Mouse (Mus musculus) inflammation-experienced regulatory T-cells, adult 6 months (primary cell): ENCODE results near the gene Dpy30. TPM values are rescaled to one million over a fixed set of nuclear protein-coding genes. Genes with fewer than 3 reads are reported as not detected.

Source experiments
- ATAC-seq: one replicate; pipeline ENCODE4 v1.8.0; 2017
- polyA plus RNA-seq, 3 experiments: library from polyadenylated mRNA; unstranded; fragments of 100-300 nt; shearing (Covaris generic); gene quantifications; one replicate each; pipeline ENCODE4 v1.2.1; 2017

Gene Dpy30
- polyA plus RNA-seq, 3 experiments from 2014 or later, result 141 to 185 (median 142) TPM

DNA sequence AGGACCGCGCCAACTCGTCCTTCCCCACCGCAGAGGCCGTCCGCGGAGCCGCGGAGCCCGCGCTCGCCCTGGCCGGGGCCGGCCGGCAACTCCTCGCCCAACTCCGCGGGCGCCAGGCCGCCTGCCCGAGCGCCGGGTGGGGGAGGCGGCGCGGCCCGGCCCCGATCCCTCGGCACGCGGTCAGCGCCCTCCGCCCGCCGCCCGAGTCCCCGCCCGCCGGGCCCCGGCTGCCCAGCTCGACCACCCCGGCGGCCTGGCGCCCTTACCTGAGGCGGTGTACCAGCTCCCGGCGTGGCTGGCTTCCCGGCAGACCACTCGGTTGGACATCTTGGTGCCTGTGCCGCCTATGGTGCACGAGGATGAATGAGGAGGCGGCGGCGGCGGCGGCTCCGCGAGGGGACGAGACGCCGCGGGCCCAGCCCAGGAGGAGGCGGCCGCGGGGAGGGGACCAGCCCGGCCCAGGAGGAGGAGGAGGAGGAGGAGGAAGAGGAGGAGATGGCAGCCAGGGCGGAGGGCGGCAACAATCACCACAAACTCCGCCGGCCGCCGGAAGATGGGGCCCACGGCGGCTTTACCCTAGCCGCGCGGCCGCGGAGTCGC is 29.2 kb downstream of the Dpy30 start:
- ATAC-seq, result peak; percentile 66

DNA sequence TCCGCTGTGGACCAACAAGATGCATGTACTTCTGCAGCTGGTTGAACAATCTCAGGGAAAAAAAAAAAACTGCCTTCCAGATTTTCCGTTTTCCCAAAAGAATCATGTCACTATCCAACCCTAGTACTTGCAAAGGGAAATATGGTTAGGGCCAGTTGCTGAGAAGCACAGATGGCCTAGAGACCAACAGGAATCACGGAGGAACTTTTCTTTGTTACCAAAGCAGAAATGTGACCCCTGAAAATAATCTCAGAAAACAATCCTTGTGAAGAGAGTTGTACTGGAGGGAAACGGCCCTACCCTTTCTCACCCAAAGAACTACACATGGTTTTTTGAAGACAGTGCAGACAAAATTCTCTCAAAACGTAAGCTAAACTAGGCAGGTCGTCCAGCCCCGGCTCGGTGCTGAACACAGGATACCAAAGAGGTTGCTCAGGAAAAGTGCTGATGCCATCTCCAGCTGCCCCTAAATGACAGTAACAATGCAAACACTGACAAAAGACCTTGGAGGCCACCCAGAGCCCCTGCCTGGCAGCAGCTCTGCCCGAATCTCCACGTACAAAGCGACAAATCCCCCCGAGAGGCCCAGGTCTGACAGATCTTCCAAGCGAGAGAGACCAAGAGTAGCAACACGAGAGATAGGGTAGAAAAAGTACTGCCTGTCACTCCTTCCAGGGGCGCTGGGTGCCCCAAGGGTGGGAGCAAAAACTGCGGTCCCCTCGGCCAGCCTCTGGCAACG is 29.9 kb downstream of the Dpy30 start:
- ATAC-seq, result peak; percentile 32

DNA sequence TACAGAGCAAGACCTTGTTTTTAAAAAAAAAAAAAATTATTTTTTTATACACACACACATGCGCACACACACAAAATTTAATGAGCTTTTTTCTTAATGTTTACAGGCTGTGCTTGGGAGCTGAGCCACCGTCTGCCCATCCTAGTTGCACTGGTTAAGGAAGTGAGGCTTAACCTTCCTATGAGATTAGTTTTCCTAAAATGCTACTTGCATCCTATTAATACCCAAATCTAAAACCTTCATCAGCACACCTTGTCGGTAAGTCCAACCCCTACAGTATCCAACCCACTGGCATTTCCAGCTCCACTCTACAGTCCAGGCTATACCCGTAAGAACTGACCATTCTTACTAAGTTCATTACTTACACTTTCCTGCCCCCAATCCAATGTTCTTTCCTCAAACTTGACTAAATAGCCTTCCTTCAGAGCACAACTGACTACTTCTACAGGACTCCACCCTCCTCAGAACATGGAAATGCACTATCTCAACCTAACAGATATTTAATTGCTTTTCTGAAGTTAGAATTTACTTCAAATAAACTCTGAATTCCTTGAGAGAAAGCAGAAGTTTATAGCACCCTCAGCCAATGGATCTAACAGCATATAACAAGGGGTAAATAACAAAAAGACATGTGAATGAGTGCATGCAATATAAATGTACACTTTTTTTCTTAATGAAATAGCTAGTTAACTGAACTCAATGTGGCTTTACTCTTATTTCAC is 31.9 kb downstream of the Dpy30 start:
- no peak for ATAC-seq

DNA sequence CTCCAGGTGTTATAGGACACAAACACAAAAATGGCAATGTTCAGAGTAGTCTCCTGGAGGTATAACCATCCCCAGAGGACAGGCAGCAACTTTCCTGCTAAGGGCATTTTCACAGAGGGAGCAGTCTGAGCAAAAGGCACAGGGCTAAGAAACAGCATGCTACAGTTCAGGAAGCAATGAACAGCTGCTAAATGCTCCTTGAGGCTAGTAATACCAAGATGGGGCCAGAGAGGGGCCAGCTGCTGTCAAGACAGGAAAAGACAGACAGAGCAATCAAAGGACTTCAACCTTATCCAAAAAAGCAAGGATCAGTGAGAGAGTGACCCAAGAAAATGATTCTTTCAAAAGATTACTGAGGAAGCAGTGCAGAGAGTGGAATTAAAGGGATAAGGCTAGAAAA is 32.9 kb downstream of the Dpy30 start:
- no peak for ATAC-seq

DNA sequence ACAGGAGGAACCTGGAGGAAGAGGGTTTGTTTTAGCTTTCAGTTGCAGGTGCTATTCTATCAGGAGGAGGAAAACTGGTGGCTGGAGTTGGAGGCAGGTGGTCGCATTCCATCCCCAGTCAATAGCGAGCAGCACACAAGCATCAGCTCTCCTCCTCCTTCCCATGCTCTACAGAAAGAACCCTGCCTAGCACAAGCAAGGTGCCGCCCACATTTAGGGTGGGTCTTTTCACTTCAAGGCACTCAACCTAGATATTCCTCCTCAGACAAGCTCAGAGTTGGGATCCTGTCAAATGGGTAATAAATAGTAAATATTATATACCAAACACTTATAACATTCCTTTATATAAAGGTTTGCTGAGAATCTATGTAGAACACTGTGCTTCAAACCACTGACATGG is 33.5 kb downstream of the Dpy30 start:
- no peak for ATAC-seq

DNA sequence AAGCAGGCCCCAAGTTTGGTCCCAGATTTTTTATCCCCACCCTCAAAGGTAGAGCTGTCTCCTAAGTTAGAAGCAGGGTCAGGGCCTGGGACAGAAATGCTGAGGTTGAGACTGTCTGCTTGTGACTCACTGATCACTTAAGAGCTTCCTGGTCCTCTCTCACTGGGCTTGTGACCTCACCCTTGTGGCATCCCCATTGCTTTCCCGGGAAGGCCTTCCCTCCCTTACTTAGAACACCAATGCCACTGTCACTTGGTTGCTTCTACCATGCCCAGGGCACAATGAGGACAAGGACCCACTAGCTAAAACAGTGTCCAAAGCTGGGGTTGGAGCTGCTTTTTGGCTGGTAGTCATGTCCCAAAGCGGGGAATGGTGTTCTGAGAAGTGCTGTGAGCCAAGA is 35.1 kb downstream of the Dpy30 start:
- ATAC-seq, result no peak

DNA sequence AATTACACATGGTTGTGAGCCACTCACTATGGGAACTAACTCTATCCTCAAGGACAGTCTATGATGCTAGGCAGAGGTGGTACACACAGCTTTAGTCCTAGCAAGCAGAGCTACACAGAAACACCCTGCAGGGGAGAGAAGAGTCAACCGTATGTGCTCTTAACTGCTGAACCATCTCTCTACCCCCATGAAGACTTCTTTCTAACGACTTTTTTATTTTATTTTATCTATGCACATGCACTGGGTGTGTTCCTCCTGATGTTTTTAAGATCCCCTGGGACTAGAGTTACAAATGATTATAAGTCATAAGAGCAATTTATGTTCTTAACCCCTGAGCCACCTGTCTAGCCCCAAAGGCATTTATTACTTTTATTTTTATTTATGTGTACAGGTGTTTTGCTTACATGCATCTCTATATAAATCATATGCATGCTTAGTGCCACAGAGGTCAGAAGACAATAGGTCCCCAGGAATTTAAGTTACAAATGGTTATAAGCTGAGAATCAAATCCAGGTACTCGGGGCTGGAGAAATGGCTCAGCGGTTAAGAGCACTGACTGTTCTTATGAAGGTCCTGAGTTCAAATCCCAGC is 37.5 kb downstream of the Dpy30 start:
- no peak for ATAC-seq

DNA sequence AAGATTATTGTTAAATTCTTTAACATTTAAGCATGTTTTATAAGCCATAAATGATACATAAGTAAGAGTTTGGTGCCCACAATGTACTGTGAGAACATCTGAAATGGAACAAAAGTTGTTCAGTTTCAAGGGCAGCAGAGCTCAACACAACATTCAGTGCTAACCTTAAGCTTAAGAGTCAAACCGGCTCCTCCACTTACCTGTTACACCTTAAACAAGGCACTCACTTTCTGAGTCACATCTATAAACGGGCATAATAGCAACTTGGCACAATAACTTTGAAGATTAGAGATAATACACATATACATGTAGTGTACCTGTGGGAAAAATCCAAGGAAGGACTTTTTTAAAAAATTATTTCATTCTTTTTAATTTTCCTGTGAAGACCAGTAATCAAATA is 38.0 kb downstream of the Dpy30 start:
- ATAC-seq, result no peak

DNA sequence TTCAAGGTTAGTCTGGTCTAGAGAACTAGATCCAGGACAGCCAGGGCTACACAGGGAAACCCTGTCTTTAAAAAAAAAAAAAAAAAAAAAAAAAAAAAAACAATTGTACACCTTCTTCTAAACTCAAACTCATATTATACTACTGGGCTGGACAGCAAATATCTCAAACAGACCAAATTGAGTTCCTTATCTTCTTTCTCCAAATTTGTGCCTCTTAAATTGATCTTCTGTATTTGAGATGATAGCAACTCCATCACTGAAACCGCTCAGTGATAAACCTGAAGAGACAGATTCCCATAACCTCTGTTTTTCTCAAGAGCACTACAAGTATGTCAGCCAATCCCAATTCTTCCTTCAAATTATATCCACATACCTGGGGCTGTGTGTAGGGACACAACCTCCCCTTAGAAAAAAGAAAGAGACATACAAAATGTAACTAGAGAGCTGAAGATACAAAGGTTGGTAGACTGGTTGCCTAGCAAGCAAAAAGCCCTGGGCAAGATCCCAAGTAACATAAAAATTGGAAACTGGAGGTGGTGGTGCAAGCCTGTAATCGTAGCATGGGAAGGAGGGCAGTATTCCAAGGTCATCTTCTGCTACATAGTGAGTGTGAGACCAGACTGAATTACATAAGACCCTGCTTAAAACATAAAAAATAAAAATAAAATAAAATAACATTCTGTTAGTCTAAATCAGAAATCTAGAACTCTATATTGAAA is 39.2 kb downstream of the Dpy30 start:
- ATAC-seq, result no peak

DNA sequence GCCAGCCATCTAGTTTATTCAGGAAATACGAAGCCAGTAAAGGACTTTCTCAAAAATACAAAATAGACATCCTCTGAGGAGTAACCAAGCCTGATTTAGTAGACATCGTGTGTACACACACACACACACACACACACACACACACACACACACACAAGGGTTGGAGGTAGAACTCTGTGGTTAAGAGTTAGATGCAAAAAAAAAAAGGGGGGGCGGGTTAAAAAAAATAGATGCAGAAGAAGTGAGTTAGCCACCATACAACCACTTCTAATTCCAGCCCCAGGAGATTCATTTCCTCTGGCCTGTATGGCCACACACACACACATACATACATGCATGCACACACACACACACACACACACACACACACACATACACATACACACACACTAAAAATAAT is 41.7 kb downstream of the Dpy30 start:
- ATAC-seq, result no peak

DNA sequence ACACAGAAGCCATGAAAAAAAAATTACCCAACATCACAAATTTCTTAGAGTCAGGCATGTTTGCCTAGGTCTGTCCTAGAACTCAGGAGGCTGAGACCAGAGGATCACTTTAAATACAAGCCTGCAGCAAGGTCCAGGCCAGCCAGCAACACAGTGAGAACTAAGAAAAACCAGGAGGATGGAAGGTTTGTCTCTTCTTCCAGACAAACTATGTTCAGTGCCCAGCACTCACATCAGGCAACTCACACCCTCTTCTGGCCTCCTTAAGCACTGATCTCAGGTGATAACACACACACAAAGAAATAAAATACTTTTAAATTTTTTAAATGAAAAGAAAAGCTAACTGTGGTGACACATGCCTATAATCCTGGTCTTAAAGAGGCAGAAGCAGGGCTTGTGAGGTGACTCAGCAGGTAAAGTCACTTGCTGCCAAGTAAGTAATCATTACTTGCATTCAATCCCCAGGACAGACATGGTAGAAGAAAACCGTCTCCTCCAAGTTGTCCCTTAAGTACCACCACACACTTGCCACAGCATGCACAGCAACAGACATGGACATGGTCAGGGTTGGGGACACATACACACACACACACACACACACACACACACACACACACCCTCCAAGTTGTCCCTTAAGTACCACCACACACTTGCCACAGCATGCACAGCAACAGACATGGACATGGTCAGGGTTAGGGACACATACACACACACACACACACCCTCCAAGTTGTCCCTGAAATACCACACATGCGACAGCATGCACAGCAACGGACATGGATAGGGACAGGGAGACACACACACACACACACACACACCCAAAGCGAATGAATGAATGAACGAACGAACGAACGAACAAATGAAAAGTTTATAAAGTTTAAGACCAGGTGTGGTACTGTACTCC is 44.5 kb downstream of the Dpy30 start:
- ATAC-seq, result no peak

DNA sequence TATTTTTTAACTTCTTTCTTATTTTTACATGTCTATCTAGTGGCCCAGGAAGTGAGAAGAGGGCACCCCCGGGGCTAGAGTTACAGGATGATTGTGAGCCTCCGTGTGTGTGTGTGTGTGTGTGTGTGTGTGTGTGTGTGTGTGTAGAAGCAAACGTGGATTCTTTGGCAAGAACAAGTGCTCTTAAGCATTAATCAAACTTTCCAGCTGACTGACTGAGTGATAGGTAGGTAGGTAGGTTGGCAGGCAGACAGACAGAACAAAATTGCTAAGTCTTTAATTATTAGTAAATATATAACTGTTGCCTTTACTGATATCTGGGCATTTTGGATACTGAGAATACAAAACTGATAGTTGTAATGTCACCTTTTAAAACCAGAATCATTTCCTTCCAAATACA is 49.3 kb downstream of the Dpy30 start:
- ATAC-seq, result no peak

DNA sequence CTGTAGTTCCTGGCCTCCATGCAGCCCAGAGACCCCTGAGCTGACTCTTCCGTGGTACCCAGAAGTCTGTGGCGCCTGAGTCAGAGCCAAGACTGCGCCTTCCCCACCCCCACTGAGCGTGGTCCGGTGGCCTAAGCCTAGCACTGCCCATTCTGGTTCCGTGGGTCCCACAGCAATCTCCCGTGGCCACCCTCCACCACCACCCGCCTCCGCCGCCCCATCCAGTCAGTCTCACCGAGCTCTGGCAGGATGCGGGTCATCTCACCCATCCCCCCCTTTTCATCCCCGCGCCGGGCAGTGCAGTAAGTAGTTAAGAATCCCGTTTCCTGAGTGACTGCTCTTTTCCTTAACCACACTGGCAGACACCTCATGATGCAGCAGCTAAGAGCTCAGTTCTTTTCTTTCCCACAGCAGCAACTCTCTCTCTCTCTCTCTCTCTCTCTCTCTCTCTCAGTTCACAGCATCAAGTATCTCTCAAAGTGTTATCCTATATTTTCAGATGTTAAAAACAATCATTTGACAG is 51.0 kb downstream of the Dpy30 start:
- no peak for ATAC-seq

DNA sequence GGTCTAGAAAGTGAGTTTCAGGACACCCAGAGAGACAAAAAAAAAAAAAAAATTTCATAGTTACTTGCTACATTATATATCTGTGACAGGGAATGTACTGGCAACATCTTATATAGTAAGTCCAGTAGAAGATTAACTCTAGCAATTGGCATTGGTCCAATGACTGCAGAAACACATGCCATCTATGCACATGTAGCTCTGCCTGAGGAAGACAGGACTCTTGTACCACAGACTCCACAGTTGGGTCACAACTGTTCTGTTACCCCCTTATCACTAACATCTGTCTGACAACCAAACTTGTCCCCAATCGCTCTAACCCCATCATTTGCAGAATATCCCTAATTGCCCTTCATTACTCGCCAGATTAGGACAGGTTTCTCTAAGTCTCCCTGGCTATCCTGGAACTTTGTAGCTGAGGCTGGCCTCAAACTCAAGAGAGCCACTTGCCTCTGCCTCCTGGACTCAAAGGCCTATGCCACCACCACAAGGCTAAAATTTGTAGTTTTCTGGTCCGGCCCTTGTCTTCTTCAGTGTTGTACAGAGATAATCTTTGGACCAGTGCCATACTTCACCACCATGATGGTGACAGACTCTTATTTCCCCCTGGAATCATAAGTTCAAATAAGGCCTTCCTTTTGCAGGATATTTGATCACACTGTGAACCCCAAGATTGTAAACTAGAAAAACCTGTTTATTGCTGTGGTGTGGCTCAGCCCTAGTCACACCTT is 52.0 kb downstream of the Dpy30 start:
- ATAC-seq, result no peak

DNA sequence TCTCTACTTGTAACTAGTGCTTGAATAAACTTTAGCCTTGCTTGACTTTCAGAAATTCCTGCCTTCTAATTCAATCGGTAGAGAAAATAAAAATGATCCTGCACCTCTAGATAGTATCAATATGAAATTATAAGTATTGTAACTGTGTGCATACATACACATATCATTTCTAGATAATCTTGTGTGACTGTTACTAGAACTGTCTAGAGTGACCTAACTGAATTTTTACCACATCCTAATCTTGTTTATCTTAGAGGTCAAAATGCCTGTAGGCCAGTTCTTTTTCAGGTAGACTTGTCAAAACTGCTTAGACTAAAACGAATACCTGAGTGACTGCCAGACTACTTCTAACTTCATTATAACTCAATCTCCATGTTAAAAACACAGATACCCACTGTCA is 53.5 kb downstream of the Dpy30 start:
- no peak for ATAC-seq

DNA sequence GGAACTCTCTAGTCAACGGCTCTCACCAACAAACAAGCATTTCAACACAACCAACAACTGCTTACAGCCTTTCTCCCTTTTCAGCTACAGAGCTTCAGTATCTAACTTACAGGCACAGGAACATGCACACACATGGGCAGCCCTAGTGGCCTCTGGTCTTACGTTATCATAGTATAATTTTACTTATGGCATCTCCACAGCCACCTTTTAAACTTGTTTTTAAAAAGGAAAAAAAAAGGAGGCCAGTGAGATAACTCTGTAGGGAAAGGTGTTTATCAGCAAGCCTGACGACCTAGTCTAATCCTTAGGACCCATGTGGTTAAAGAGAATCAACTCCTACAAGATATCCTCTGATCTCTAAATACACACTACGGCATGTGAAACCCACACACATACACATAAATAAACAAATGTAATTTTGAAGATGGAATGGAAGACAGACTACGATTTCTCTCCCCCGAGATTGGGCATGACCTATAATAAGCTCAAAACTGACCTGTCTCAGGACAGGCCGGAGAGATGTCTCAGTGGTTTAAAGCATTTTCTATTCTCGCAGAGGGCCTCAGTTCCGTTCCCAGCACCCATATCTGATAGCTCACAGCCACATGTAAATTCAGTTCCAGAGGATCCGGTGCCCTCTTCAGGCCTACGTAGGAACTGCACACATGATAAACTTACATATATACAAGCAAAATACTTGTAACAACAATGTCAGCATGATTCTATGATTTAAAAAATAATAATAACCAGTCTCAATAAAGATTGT is 56.1 kb downstream of the Dpy30 start:
- no peak for ATAC-seq

DNA sequence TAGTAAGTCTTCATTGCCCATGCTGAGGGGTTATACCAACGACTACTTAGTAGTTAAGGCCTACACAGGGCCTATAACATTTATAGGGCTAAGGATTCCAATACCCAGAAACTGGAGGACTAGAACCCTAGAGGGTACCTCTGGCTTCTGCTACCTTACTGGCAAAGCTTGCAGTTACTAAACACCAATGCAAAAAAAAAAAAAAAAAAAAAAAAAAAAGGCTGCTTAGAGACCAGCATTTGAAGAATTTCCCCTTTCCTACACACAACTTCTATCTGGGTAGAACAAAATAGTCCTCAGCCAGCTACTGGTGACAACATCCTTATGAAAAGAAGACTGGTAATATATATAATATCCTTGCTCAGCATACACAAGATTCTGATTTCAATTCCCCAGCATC is 58.1 kb downstream of the Dpy30 start:
- no peak for ATAC-seq

DNA sequence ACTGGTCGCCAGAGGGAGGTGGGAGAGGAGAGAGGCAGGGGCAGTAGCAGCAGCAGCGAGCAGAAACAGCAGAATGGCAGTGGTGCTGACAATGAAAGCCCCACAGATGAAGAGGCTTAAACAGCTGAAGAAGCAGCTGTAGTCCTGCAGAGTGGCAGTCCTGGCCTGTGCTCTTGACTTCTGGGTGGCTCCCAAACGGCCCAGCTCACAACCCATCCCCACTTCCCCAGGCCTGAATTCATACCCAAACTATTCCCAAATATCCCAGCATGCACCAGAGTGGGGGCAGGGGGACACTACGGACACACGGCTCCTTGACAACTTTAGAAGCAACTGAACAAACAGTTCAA is 58.6 kb downstream of the Dpy30 start:
- no peak for ATAC-seq

DNA sequence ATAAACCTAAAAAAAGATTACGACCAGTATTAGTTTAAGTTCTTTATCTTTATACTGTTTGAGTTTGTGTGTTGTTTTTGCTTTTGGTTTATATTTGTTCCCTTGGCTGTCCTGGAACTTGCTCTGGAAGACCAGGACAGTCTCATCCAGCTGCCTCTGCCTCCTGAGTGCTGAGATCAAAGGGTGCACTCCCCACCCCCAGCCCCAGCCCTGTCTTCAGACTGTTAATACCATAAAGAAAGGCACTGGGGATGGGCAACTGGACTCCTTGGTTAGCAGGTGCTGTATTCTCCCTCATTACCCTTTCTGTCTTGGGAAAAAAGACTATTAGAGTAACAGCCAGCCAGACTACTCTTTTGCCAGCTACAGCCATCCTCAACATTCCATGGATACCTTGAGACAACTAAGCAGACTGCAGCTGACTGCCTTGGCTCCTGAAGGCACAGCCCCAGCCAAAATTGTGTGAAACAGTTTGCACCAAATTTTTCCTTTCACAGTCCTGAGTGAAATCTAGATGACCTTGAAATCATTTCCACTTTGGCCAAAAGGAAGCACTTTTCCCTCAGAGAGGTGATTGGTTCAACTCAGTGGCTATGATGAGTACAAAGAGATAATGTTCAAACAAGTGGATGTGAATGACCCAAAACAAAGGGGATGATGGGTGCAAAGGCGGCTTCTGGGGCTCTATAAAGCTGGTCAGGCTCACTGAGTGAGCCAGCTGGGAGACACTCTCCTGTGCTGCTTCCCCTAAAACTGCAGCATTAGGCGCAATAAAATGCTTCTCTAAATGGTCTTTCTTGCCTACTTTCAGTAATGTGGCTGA is 59.2 kb downstream of the Dpy30 start:
- no peak for ATAC-seq
